Mouse (Mus musculus) MN1 (cell line): ENCODE results near the gene Sh2d5.

Experiments
- DNase-seq: peaks from one replicate; pipeline ENCODE4 v3.0.0-alpha.2; 2016; ENCODE audit warnings: low spot score

Sh2d5 gene

GRCm38 (mm10) chr4:138250088-138250960 lies at the start of gene Sh2d5, which contains the start of gene Kif17:
TSS of gene Sh2d5 (plus strand) at chr4:138250403.
TSS of gene Kif17 (plus strand) at chr4:138250435.
- DNase-seq = peak; percentile 94

DNA sequence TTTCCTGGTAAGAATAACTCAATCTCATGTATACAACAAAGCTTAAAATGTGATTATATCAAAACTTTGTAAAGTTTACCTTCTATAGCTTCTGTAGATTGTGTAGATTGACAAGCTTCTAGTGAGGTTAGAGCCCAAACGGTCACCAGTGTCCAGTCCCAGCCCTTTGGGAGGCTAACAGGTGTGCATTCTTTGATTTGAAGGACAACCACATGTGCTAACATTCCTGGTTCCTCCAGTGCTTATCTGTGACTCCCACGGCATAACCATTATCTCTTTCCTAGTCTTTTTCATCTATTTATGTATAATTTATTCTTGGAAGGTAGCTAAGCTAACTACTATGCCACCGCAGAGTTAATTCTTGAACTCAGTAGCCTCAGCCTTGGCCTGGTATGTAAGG lies 49.4 kb upstream of the Sh2d5 start:
- no peak for DNase-seq

GRCm38 (mm10) chr4:138201696-138202095 lies 48.5 kb upstream of the Sh2d5 start:
- no peak for DNase-seq

DNA sequence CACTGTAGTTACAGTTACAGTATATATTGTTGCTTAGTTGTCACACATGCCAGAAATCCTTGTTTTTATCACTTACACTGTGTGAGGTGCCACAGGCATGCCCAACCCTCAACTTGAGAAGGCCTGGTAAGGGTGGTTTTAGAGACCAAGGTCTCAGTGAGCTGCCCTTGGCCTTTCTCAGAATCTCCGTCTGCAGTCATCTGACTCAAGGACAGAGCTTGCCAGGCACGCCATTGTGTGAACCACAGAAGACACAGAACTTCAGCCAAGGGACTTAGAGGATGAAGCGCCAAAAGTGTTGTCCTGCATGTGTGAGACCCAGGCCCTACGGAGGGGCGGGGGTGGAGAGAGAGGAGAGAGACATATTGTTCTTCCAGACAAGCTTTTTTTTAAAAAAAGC lies 40.1 kb upstream of the Sh2d5 start:
- DNase-seq = no peak

- peak; percentile 51 for DNase-seq
Measured at GRCm38 (mm10) chr4:138213861-138214260, 36.3 kb upstream of the Sh2d5 start.

GRCm38 (mm10) chr4:138215671-138216199 lies 34.5 kb upstream of the Sh2d5 start:
- peak; percentile 61 for DNase-seq

- peak; percentile 82 for DNase-seq
Measured at GRCm38 (mm10) chr4:138216200-138216890, 33.9 kb upstream of the Sh2d5 start, which contains the start of gene Hp1bp3. TSS of gene Hp1bp3 (plus strand) at chr4:138216296.

DNA sequence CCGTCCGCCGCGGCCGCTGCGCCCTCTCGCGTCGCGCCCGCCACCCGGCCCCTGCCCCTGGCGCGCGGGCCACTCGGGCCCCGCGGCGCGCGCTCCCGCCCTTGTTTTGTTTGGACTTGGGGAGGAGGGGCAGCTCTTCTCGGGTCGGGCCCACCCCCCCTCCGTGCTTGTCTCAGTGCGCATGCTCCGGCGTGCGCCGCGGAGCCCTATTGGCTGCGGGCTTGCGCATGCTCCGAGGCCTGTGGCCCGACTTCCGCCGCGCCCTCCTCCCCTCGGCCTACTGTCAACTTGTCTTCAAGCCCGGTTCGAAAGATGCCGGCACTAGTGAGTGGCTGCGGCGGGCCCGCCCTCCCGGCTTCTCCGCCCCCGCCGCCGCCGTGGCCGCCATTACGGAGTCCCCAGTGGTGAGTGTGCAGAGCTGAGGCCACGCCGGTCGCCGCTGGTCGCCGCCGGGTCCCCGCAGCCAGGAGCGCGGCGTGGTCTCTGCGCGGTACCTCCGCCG lies 33.3 kb upstream of the Sh2d5 start:
- peak; percentile 98 for DNase-seq

DNA sequence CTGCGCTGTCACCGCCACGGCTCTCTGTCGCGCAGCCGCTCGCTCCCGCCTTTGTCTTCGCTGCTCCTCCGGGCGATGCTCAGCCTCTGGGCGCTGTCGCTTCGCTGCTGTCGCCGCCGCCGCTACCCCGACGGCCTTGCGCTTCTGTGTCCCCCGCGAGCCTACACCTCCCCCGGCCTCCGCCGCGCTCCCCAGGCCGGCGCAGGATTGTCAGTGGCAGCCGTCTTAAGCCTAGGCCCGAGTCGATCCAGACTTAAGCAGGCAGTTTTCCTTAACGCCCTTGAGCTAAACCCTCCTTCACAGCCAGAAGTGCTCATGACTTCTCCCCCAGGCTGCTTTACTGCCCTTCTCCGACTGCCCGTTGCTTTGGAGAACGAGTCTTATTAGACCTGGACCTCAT lies 32.8 kb upstream of the Sh2d5 start:
- DNase-seq = peak; percentile 46

- no peak for DNase-seq
Measured at GRCm38 (mm10) chr4:138217951-138218685, 32.1 kb upstream of the Sh2d5 start.

DNA sequence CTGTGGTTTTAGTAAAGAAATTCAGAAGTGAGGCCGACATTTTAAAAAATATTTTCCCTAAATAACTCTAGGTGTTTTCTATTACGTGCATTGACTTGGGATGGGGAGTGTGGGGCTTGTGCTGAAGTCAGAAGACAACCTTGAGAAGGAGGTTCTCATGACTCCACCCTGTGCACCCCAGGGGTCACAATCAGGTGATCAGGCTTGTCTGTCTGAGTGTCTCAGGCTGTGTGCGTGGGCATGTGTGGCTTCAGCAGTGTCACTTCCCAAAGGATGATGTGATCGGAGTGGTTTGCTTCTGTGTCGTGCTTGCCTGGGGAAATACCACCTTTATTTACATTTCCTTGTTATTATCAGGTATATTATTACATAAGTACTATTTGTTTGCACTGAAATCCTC lies 30.9 kb upstream of the Sh2d5 start:
- no peak for DNase-seq

DNA sequence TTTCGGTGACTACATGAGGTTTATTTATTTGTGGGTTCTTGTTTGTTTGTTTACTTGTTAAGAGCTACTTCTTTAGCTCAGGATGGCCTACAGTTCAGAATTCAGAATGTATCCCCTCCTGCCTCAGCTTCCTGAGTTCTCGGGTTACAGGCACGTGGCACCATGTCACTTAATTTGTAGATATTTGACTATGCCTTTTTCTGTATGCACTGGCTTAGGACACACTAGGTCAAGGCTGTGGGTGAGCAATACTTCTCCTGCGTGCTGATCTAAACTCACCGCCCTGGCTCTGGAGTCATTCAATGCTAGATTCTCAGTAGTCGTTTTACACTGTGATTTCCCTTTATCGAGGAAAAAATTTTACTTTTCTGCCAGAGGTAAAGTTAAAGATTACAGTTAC lies 29.4 kb upstream of the Sh2d5 start:
- no peak for DNase-seq

DNA sequence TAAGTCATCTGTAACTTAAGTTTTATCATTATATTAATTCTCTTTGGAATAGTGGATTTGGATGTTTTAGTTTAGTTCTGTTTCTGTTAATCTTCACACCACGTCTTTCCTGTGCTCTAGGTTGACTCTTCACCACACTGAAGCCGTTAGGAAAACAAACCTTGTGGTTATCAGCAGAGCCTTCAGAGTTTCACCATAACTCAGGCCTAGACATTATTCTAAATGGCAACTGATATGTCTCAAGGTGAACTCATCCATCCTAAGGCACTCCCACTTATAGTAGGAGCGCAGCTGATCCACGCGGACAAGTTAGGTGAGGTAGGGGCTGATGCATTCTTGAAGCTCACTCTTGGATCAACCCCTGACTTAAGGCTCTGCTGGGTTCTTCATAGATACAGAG lies 28.8 kb upstream of the Sh2d5 start:
- DNase-seq = no peak

- DNase-seq = no peak
Measured at GRCm38 (mm10) chr4:138222396-138222795, 27.8 kb upstream of the Sh2d5 start.

DNA sequence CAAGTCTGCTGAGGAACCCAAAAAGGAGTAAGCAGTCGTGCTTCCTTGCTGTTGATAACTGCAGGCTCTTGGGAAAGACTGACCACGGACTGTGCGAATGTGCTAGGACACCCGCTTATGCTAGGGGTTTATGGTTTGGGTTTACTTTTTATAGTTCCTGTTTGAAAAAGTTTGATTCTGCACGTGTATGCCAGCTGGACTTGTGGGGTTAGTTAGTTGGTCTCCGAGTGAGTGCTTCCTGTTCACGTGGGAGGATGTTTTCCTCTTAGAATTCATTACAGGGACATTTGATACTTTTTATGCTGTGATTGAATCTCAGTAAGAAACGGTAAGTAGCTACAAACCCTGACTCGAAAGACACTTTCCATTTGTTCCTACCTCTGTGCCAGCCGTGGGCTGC lies 26.6 kb upstream of the Sh2d5 start:
- DNase-seq = no peak

DNA sequence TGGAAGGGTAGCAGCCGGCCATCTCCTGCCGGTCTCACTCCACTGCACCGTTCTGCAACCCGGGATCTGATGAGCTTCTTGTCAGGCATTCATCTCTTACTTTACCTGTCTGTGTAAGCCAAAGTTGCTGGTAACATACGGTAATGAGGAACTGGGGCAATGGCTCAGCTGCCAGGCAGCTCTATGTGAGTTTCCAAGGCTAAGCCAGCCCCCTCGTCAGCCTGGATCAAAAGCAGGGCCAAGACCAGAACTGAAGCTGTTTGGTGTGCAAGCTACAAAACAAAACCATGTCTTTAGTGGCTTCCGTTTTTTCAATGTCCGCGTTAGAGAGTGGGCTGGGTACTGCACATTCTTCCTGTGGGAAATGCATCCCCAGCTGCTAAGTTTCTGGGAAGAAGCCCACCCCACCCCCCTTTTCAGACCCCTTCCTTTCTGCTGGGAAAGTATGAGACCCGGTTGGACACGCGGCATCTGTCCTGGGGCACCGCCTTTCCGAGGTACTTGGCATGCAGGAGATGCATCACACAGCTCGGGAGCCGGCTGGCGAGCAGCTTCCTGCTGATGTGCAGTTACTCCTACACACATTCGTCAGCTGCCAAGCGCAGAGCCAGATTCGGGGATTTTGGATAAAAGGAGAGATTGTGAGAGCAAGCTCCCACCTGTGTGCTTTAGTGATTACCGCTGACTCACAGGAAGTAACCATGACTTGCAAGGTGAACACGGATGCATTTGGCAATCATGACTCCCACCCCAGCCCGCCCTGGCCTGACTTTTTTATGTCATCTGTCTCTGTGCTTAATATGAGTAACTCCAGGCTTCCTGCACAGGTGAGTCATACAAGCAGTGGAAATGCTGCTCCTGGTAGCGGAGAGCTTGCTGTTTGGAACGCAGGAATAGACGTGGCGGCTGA lies 3.2 kb upstream of the Sh2d5 start:
- peak; percentile 60 for DNase-seq

GRCm38 (mm10) chr4:138251819-138252218 lies 1.6 kb downstream of the Sh2d5 start:
- DNase-seq = peak; percentile 77

DNA sequence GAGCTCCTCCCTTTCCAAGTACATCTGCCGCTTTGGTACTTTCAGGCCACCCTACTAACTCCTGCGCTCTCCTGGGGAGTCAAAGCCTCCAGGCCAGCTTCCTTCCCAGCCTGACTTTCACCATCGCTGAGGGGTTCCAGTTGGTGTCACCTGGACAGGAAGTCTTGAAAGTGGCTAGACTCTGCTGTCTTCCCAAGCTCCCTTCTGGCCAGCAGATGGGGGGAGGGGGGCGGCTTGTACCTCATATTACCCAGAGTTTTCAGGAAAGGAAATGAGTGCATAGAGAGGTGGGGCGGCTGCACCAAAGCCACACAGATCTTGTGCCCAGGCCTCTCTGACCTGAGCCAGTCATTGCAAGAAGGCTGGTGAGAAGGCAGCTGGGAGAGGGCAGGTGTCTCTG lies 2.0 kb downstream of the Sh2d5 start:
- no peak for DNase-seq

DNA sequence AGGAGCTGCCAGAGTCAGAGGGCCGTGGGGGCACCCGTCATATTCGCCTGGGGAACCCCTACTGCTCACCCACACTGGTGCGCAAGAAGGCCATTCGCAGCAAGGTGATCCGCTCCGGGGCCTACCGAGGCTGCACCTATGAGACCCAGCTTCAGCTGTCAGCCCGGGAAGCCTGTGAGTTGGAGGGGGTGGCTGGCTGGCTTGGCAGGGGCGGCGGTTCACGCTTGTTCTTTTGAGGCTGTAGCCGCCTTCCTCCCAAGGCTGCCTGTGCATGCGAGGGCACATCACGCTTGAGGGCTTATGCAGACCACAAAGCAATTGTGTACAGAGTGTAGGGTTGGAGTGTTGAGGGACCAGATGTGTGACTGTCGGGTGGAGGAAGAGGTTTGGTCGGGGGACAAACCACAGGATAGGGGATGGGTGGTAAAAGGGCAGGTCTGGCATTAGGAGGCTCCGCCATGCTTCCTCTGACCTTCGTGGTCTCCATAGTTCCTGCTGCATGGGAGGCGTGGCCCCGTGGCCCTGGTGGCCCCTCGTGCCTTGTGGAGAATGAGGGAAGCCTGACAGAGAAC lies 7.0 kb downstream of the Sh2d5 start:
- no peak for DNase-seq

- no peak for DNase-seq
Measured at GRCm38 (mm10) chr4:138258663-138259062, 8.5 kb downstream of the Sh2d5 start.

- no peak for DNase-seq
Measured at GRCm38 (mm10) chr4:138259482-138259881, 9.3 kb downstream of the Sh2d5 start.
